Mouse (Mus musculus): ENCODE results near the gene Purb.

GRCm38 (mm10) chr11:6520507-6521173 lies 44.9 kb upstream of the Purb start, which contains the start of gene Myo1g:
- TF ChIP-seq CTCF (IDR thresholded peaks at IDR 0.05; ENCODE audit: low read depth, low read length) (no peak), POLR2A (IDR thresholded peaks at IDR 0.05; ENCODE audit: insufficient read depth, low read length) (no peak)
